8 mouse cellular contexts compared by ENCODE assay signal in genomic region chrX:105079151-105079550, GRCm38 (mm10). TPM values are rescaled to one million over a fixed set of nuclear protein-coding genes. Genes with fewer than 3 reads are reported as not detected.
A peak's percentile ranks its signal among the peaks of the same experiment; 100 is the strongest.
DNase-seq lines count a peak whose midpoint lies in the region; ATAC-seq and TF ChIP-seq lines count a peak whose summit lies in the region.

No protein-coding gene starts in this region.

- H3K36me3 ChIP-seq in CH12.LX (replicated peaks in 1 of 2; ENCODE audit: control insufficient read depth in 1 of 2, insufficient read depth in 1 of 2, low read length in 1 of 2): peaks cover 4 to 8% of the 10 kb centered on the region in 2 experiments
- H3K36me3 ChIP-seq in forebrain, embryonic 13.5 days (ENCODE audit: poor library complexity, severe bottlenecking): peaks cover 11% of the 10 kb centered on the region; the same call in 1 of the 2 replicates
- peaks cover 5% of the 10 kb centered on the region for H3K36me3 ChIP-seq in liver, embryonic 14.5 days (replicated peaks; ENCODE audit: control insufficient read depth, insufficient read depth, low read depth)
- H3K36me3 ChIP-seq in stomach, embryonic 15.5 days: no peaks in the 10 kb centered on the region

- H3K27ac ChIP-seq in CH12.LX (ENCODE audit: insufficient read depth, low read depth): no peak overlapping the region
- H3K27ac ChIP-seq in forebrain, embryonic 13.5 days: no peak overlapping the region
- H3K27ac ChIP-seq in liver, embryonic 14.5 days: no peak overlapping the region
- no peak overlapping the region; the same call in 1 of the 2 replicates for H3K27ac ChIP-seq in stomach, embryonic 15.5 days

- H3K4me3 ChIP-seq in CH12.LX (replicated peaks in 1 of 3; ENCODE audit: low read depth in 2 of 3, low read length in 2 of 3, poor library complexity in 1 of 3): peak overlapping the region; percentile 60 to 86 (median 62)
- H3K4me3 ChIP-seq in forebrain, embryonic 13.5 days: peak overlapping the region; percentile 54
- H3K4me3 ChIP-seq in liver, embryonic 14.5 days (ENCODE audit: insufficient read depth in 1 of 2, low read depth in 2 of 2, low read length in 2 of 2): peak overlapping the region; percentile 72 to 87
- H3K4me3 ChIP-seq in stomach, embryonic 15.5 days (replicated peaks): peak overlapping the region; percentile 62

- peaks cover 0 to 3% of the 10 kb centered on the region in 2 experiments; a peak in 1 of 4 replicates for H3K4me1 ChIP-seq in CH12.LX (ENCODE audit: control insufficient read depth in 1 of 2, insufficient read depth in 2 of 2)
- peaks cover 4% of the 10 kb centered on the region; the same call in 1 of the 2 replicates for H3K4me1 ChIP-seq in forebrain, embryonic 13.5 days
- peaks cover 0 to 4% of the 10 kb centered on the region in 2 experiments; a peak in 1 of 4 replicates for H3K4me1 ChIP-seq in liver, embryonic 14.5 days (replicated peaks; ENCODE audit: control insufficient read depth in 2 of 2, insufficient read depth in 2 of 2, low read length in 1 of 2)
- no peaks in the 10 kb centered on the region for H3K4me1 ChIP-seq in stomach, embryonic 15.5 days

- no peak for TF ChIP-seq RAD21 in CH12.LX (IDR thresholded peaks at IDR 0.05; ENCODE audit: low read depth, low read length)

- H3K9me3 ChIP-seq in CH12.LX (replicated peaks; ENCODE audit: low read length): no peaks in the 10 kb centered on the region
- no peaks in the 10 kb centered on the region for H3K9me3 ChIP-seq in forebrain, embryonic 13.5 days (replicated peaks)
- H3K9me3 ChIP-seq in liver, embryonic 14.5 days (ENCODE audit: control insufficient read depth, low read length): no peaks in the 10 kb centered on the region
- H3K9me3 ChIP-seq in stomach, embryonic 15.5 days: no peaks in the 10 kb centered on the region

- H3K27me3 ChIP-seq in CH12.LX (replicated peaks): no peaks in the 10 kb centered on the region
- no peaks in the 10 kb centered on the region for H3K27me3 ChIP-seq in forebrain, embryonic 13.5 days
- no peaks in the 10 kb centered on the region for H3K27me3 ChIP-seq in liver, embryonic 14.5 days (ENCODE audit: control insufficient read depth, insufficient read depth, low read length)
- H3K27me3 ChIP-seq in stomach, embryonic 15.5 days (replicated peaks): no peaks in the 10 kb centered on the region

- no peak for TF ChIP-seq CTCF in CH12.LX (conservative IDR thresholded peaks at IDR 0.05 in 1 of 2, IDR thresholded peaks at IDR 0.05 in 1 of 2; ENCODE audit: low read depth in 2 of 2, low read length in 2 of 2)
- TF ChIP-seq CTCF in liver, embryonic 14.5 days (IDR thresholded peaks at IDR 0.05; ENCODE audit: low read depth): no peak

- TF ChIP-seq EP300 in CH12.LX (IDR thresholded peaks at IDR 0.05; ENCODE audit: low read length): no peak
- no peak for TF ChIP-seq EP300 in liver, embryonic 14.5 days (IDR thresholded peaks at IDR 0.05; ENCODE audit: low read depth)

- dilution Hi-C loops in CH12.LX (cut with MboI; ENCODE audit: extremely low pct_ligation_motif_present, extremely low pct_unique_long_range_greater_than_20kb, low sequenced_read_pairs): no loop called here

- H3K79me2 ChIP-seq in CH12.LX (replicated peaks; ENCODE audit: control insufficient read depth, extremely low read depth, insufficient read depth, poor library complexity, severe bottlenecking): peaks cover 10% of the 10 kb centered on the region

- TF ChIP-seq POLR2A in CH12.LX (IDR thresholded peaks at IDR 0.05; ENCODE audit: low read depth, low read length): no peak

- no peak overlapping the region; the same call in 1 of the 2 replicates for H3K9ac ChIP-seq in CH12.LX (ENCODE audit: insufficient read depth, low read depth)
- peak overlapping the region; percentile 56; the same call in 1 of the 2 replicates for H3K9ac ChIP-seq in forebrain, embryonic 13.5 days
- H3K9ac ChIP-seq in liver, embryonic 14.5 days (replicated peaks): peak overlapping the region; percentile 10
- no peak overlapping the region for H3K9ac ChIP-seq in stomach, embryonic 15.5 days

- H3K4me2 ChIP-seq in CH12.LX (ENCODE audit: insufficient read depth, low read depth, poor library complexity, severe bottlenecking): peak overlapping the region; percentile 56; the same call in 1 of the 2 replicates
- H3K4me2 ChIP-seq in forebrain, embryonic 13.5 days: peak overlapping the region; percentile 70
- H3K4me2 ChIP-seq in liver, embryonic 14.5 days (ENCODE audit: low read depth): peak overlapping the region; percentile 71
- peak overlapping the region; percentile 67 for H3K4me2 ChIP-seq in stomach, embryonic 15.5 days

- ATAC-seq in forebrain, embryonic 13.5 days: peak; percentile 64
- peak; percentile 24; the same call in 1 of the 2 replicates for ATAC-seq in liver, embryonic 14.5 days (ENCODE audit: insufficient read depth)
- no peak; the same call in 1 of the 2 replicates for ATAC-seq in stomach, embryonic 15.5 days (ENCODE audit: insufficient read depth, low FRiP score, low read depth)

- 6% methylated on average over 12 of the region's 12 CpGs for WGBS in forebrain, embryonic 13.5 days
- 4% methylated on average over 12 of the region's 12 CpGs for WGBS in liver, embryonic 14.5 days (ENCODE audit: insufficient replicate concordance)
- WGBS in stomach, embryonic 15.5 days: 4% methylated on average over 12 of the region's 12 CpGs

- peak; percentile 1 for DNase-seq in gastrocnemius, adult 18-20 months (ENCODE audit: low spot score)
- no peak for DNase-seq in gastrocnemius, adult 8-10 months (ENCODE audit: low spot score in 2 of 2)
- DNase-seq in CH12.LX (ENCODE audit: extremely low read depth): peak; percentile 14
- DNase-seq in liver, embryonic 14.5 days (ENCODE audit: low read depth in 3 of 3, low spot score in 3 of 3): no peak
- no peak for DNase-seq in Muller cell, postnatal 12 days (ENCODE audit: inconsistent ontology term)
- DNase-seq in kidney, postnatal 4 days: no peak

- in situ Hi-C loops in CH12.LX (cut with MboI; ENCODE audit: low pct_ligation_motif_present, low pct_unique_long_range_greater_than_20kb, low sequenced_read_pairs): no loop called here

TF ChIP-seq in CH12.LX, 34 proteins besides CTCF, POLR2A, EP300 and RAD21:
- TF ChIP-seq ELF1 (IDR thresholded peaks at IDR 0.05; ENCODE audit: low read depth, low read length) (no peak), TBP (conservative IDR thresholded peaks at IDR 0.05; ENCODE audit: low read depth, low read length) (no peak), ZC3H11A (IDR thresholded peaks at IDR 0.05; ENCODE audit: low read depth, low read length) (no peak), E2F4 (IDR thresholded peaks at IDR 0.05; ENCODE audit: insufficient replicate concordance, low read depth, low read length) (no peak), CHD1 (IDR thresholded peaks at IDR 0.05; ENCODE audit: low read depth, low read length) (no peak), MYC (IDR thresholded peaks at IDR 0.05; ENCODE audit: low read depth, low read length) (no peak), ZNF384 (IDR thresholded peaks at IDR 0.05; ENCODE audit: low read depth, low read length) (no peak), HCFC1 (IDR thresholded peaks at IDR 0.05; ENCODE audit: low read depth, low read length) (no peak), SMC3 (IDR thresholded peaks at IDR 0.05; ENCODE audit: low read depth, low read length) (no peak), MXI1 (IDR thresholded peaks at IDR 0.05; ENCODE audit: low read depth, low read length) (no peak; the same call in 1 of the 2 replicates), GABPA (IDR thresholded peaks at IDR 0.05; ENCODE audit: insufficient replicate concordance, low read depth, low read length) (no peak), CHD2 (IDR thresholded peaks at IDR 0.05; ENCODE audit: low read length) (no peak), PAX5 (IDR thresholded peaks at IDR 0.05; ENCODE audit: low read length) (no peak), USF1 (IDR thresholded peaks at IDR 0.05; ENCODE audit: low read depth, low read length) (no peak), RCOR1 (conservative IDR thresholded peaks at IDR 0.05; ENCODE audit: low read depth, low read length) (no peak), NRF1 (IDR thresholded peaks at IDR 0.05; ENCODE audit: low read depth, low read length) (no peak), BHLHE40 (IDR thresholded peaks at IDR 0.05; ENCODE audit: low read depth, low read length) (no peak)

RNA-seq across cellular contexts. Expression of gene Pbdc1, which starts 0.4 kb away (rescaled TPM):
- 1 to 10 TPM; 7.3 to 9.0 TPM for total RNA-seq in gastrocnemius, adult 18-20 months (2021)
- total RNA-seq in gastrocnemius, adult 8-10 months (2022): 1 to 10 TPM; 7.2 to 8.2 (median 7.9) TPM
- 30.9 and 41.3 TPM in 2 replicates for total RNA-seq in CH12.LX (2012; rRNA removed)
- 56.1 and 57.1 TPM in 2 replicates for total RNA-seq in CH12.LX (2014; rRNA removed)
- polyA plus RNA-seq in CH12.LX (2012; ENCODE audit: insufficient read length, low read depth): 59.4 and 71.4 TPM in 2 replicates
- polyA plus RNA-seq in forebrain, embryonic 13.5 days (2015; fragmentation: Nextera tagmentation; extraction: Ambion mirVana): 51.7 and 55.0 TPM in 2 replicates
- 7.3 and 10.4 TPM in 2 replicates for polyA plus RNA-seq in liver, embryonic 14.5 days (2012; rRNA removed)
- 32.5 and 48.1 TPM in 2 replicates for polyA plus RNA-seq in liver, embryonic 14.5 days (2014; fragmentation: Nextera tagmentation; extraction: Ambion mirVana)
- polyA plus RNA-seq in stomach, embryonic 15.5 days (2015; fragmentation: Nextera tagmentation; extraction: Ambion mirVana): 63.8 and 67.7 TPM in 2 replicates

RNA-seq across cellular contexts. Expression of gene Magee1, which starts 41.0 kb away (rescaled TPM):
- 1 to 10 TPM; 1.1 TPM for total RNA-seq in gastrocnemius, adult 18-20 months (2021)
- total RNA-seq in gastrocnemius, adult 8-10 months (2022): 1 to 10 TPM in 2 of 4 experiments, under 1 TPM in 2; 0.58 to 1.5 (median 1.0) TPM
- total RNA-seq in CH12.LX (2012; rRNA removed) (0.98 and 1.4 TPM in 2 replicates), CH12.LX (2014; rRNA removed) (0.88 and 0.94 TPM in 2 replicates)
- polyA plus RNA-seq in CH12.LX (2012; ENCODE audit: insufficient read length, low read depth): 1.2 and 1.3 TPM in 2 replicates
- 82.3 and 91.9 TPM in 2 replicates for polyA plus RNA-seq in forebrain, embryonic 13.5 days (2015; fragmentation: Nextera tagmentation; extraction: Ambion mirVana)
- polyA plus RNA-seq in liver, embryonic 14.5 days (2012; rRNA removed): 0.93 and 1.00 TPM in 2 replicates
- polyA plus RNA-seq in liver, embryonic 14.5 days (2014; fragmentation: Nextera tagmentation; extraction: Ambion mirVana): 0.71 and 1.1 TPM in 2 replicates
- 22.2 and 22.4 TPM in 2 replicates for polyA plus RNA-seq in stomach, embryonic 15.5 days (2015; fragmentation: Nextera tagmentation; extraction: Ambion mirVana)

Comparison
In these comparisons a context has a peak if more than half of its experiments do, and no peak if none do; other contexts are left out.
1. DNase-seq: peak in gastrocnemius, adult 18-20 months (single experiment) and CH12.LX (single experiment); none in gastrocnemius, adult 8-10 months (0 of 2), liver, embryonic 14.5 days (0 of 3), Muller cell, postnatal 12 days (single experiment) and kidney, postnatal 4 days (0 of 2).
2. H3K9ac ChIP-seq: peak in forebrain, embryonic 13.5 days (single experiment) and liver, embryonic 14.5 days (single experiment); none in CH12.LX (single experiment) and stomach, embryonic 15.5 days (single experiment).
3. Peak in every context shown above with its lines, with median percentiles within 50 percentile points of each other: H3K4me2 ChIP-seq and H3K4me3 ChIP-seq.